Mouse (Mus musculus) kidney, adult 11 months (tissue): Measurements from ENCODE around the gene Dkk3.
"Not testable (repeated sequence)": the region's sequence is repeated elsewhere in the genome, so short reads cannot be mapped to it uniquely, and the experiment has no call there.

Experiments used
- DNase-seq: peaks from one replicate; pipeline ENCODE4 v3.0.0; 2022

The Dkk3 gene

GRCm38 (mm10) chr7:112127954-112128353, 30.9 kb downstream of the Dkk3 start:
- no peak for DNase-seq

- DNase-seq, result no peak
Measured at GRCm38 (mm10) chr7:112127085-112127637, 31.7 kb downstream of the Dkk3 start.

- no peak for DNase-seq
Measured at GRCm38 (mm10) chr7:112125625-112126260, 33.1 kb downstream of the Dkk3 start.

- no peak for DNase-seq
Measured at GRCm38 (mm10) chr7:112123612-112124011, 35.2 kb downstream of the Dkk3 start.

GRCm38 (mm10) chr7:112121866-112122500, 36.9 kb downstream of the Dkk3 start:
- DNase-seq, result no peak

- peak; percentile 29 for DNase-seq
Measured at GRCm38 (mm10) chr7:112120861-112121810, 37.7 kb downstream of the Dkk3 start.

- no peak for DNase-seq
Measured at GRCm38 (mm10) chr7:112119248-112119647, 39.6 kb downstream of the Dkk3 start.

- DNase-seq, result no peak
Measured at GRCm38 (mm10) chr7:112118086-112118485, 40.8 kb downstream of the Dkk3 start.

- no peak for DNase-seq
Measured at GRCm38 (mm10) chr7:112117501-112117900, 41.4 kb downstream of the Dkk3 start.

GRCm38 (mm10) chr7:112110638-112111372, 48.1 kb downstream of the Dkk3 start:
- DNase-seq, result no peak

GRCm38 (mm10) chr7:112108757-112109156, 50.1 kb downstream of the Dkk3 start:
- no peak for DNase-seq

GRCm38 (mm10) chr7:112103816-112104215, 55.0 kb downstream of the Dkk3 start:
- no peak for DNase-seq

- DNase-seq, result no peak
Measured at GRCm38 (mm10) chr7:112102933-112103332, 55.9 kb downstream of the Dkk3 start.

- no peak for DNase-seq
Measured at GRCm38 (mm10) chr7:112100887-112101286, 58.0 kb downstream of the Dkk3 start.

- not testable (repeated sequence) for DNase-seq
Measured at GRCm38 (mm10) chr7:112094923-112095322, 63.9 kb downstream of the Dkk3 start.

- DNase-seq, result no peak
Measured at GRCm38 (mm10) chr7:112086186-112086585, 72.7 kb downstream of the Dkk3 start.

- peak; percentile 58 for DNase-seq
Measured at GRCm38 (mm10) chr7:112085062-112085461, 73.8 kb downstream of the Dkk3 start.

- no peak for DNase-seq
Measured at GRCm38 (mm10) chr7:112084222-112084621, 74.6 kb downstream of the Dkk3 start.

- no peak for DNase-seq
Measured at GRCm38 (mm10) chr7:112082636-112083035, 76.2 kb downstream of the Dkk3 start.

GRCm38 (mm10) chr7:112074868-112075267, 84.0 kb downstream of the Dkk3 start:
- DNase-seq, result no peak
